Mouse (Mus musculus) embryonic facial prominence, embryonic 12.5 days (tissue): Measurements from ENCODE around the gene Tas2r131. TPM values are rescaled to one million over a fixed set of nuclear protein-coding genes. Genes with fewer than 3 reads are reported as not detected.
"Not testable (repeated sequence)": the region's sequence is repeated elsewhere in the genome, so short reads cannot be mapped to it uniquely, and the experiment has no call there.

Experiments used
- ATAC-seq: fragments of 200-750 bp; cut with Nextera tagmentation; 2 replicates; pipeline ENCODE4 v1.8.0; 2017; ENCODE audit not compliant: insufficient number of reproducible peaks, insufficient read depth, low FRiP score, low TSS enrichment
- H3K27ac ChIP-seq: fragments of 300-500 bp; sonication (generic); 2 replicates; pipeline ENCODE4 v1.5.1; 2016; ENCODE audit warnings: mild to moderate bottlenecking
- H3K27me3 ChIP-seq: fragments of 300-500 bp; sonication (generic); 2 replicates; pipeline ENCODE4 v1.6.1; 2016; ENCODE audit warnings: mild to moderate bottlenecking, moderate library complexity
- H3K36me3 ChIP-seq: fragments of 300-500 bp; sonication (generic); 2 replicates; pipeline ENCODE4 v1.6.1; 2016; ENCODE audit warnings: mild to moderate bottlenecking
- H3K4me1 ChIP-seq: fragments of 300-500 bp; sonication (generic); 2 replicates; pipeline ENCODE4 v1.6.1; 2016
- H3K4me2 ChIP-seq: fragments of 300-500 bp; sonication (generic); replicated peaks from 2 replicates; pipeline ENCODE4 v1.6.1; 2016; ENCODE audit warnings: mild to moderate bottlenecking, moderate library complexity
- H3K4me3 ChIP-seq: fragments of 300-500 bp; sonication (generic); 2 replicates; pipeline ENCODE4 v1.5.1; 2016; ENCODE audit warnings: mild to moderate bottlenecking
- H3K9ac ChIP-seq: fragments of 300-500 bp; sonication (generic); 2 replicates; pipeline ENCODE4 v1.6.1; 2016; ENCODE audit warnings: mild to moderate bottlenecking, moderate library complexity
- H3K9me3 ChIP-seq: fragments of 300-500 bp; sonication (generic); 2 replicates; pipeline ENCODE4 v1.6.1; 2016; ENCODE audit warnings: mild to moderate bottlenecking, moderate library complexity
- WGBS: fragments of 180-500 bp; shearing (Covaris S2); methylation state at CpG from one replicate; pipeline ENCODE4 v1.1.7; 2016; 5-methylcytosine and 5-hydroxymethylcytosine counted together
- polyA plus RNA-seq: library from polyadenylated mRNA; unstranded; fragments of >200 nt; fragmentation: Nextera tagmentation; extraction: Ambion mirVana; gene quantifications from 2 replicates; pipeline ENCODE4 v1.2.1, GENCODE M21; 2016

Gene Tas2r131
- not detected in 2 replicates for polyA plus RNA-seq

- H3K9ac ChIP-seq: no peak within 1 kb of the TSS
- no peak within 1 kb of the TSS for H3K27ac ChIP-seq
- ATAC-seq: no peak
- no peak within 1 kb of the TSS for H3K4me2 ChIP-seq
- no peaks in the 10 kb centered on the region for H3K9me3 ChIP-seq
- no peaks in the 10 kb centered on the region for H3K4me1 ChIP-seq
- no peaks in the 10 kb centered on the region for H3K27me3 ChIP-seq
- 68% methylated on average over 1 of the region's 1 CpGs for WGBS
- no peaks in the 10 kb centered on the region for H3K36me3 ChIP-seq
- no peak within 1 kb of the TSS for H3K4me3 ChIP-seq
Observed at GRCm38 (mm10) chr6:132957819-132958218, at the start of gene Tas2r131. TSS of gene Tas2r131 (minus strand) at chr6:132957919.

DNA sequence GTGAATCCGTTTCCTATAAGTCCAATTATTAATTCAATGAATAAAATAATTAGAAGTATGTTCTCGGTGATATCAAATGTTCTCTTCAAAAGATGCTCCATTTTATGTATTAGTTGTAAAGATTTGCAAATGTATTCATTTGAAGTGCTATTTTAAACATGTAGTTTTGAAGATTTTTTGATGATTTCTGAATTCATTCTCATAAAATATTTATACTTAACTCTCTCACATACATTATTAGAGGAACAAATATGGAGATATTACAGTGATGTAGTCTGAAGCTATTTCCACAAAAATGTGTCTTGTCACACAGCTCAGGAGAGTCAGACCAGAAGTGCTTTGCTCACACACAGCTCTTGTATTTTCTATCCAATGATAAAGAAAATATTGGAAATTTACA lies 23.1 kb upstream of the Tas2r131 start, which contains the start of gene Tas2r109:
Gene Tas2r109, minus strand, starts transcription at position 101 of the 400 bp plus-strand sequence.
- whole genome bisulfite sequencing: 73% methylated on average over 2 of the region's 2 CpGs
- no peak for ATAC-seq
- no peak within 1 kb of the TSS for H3K4me3 ChIP-seq
- no peaks in the 10 kb centered on the region for H3K4me1 ChIP-seq
- no peaks in the 10 kb centered on the region for H3K36me3 ChIP-seq
- no peaks in the 10 kb centered on the region for H3K9me3 ChIP-seq
- no peak within 1 kb of the TSS for H3K27ac ChIP-seq
- no peaks in the 10 kb centered on the region for H3K27me3 ChIP-seq
- no peak within 1 kb of the TSS for H3K4me2 ChIP-seq
- no peak within 1 kb of the TSS for H3K9ac ChIP-seq

GRCm38 (mm10) chr6:132950802-132951201 lies 6.9 kb downstream of the Tas2r131 start, which contains the start of gene Tas2r129:
TSS of gene Tas2r129 (plus strand) at chr6:132951102.
- Histone ChIP-seq H3K27ac (no peak within 1 kb of the TSS), H3K9me3 (no peaks in the 10 kb centered on the region), H3K4me2 (no peak within 1 kb of the TSS), H3K4me1 (no peaks in the 10 kb centered on the region), H3K9ac (no peak within 1 kb of the TSS), H3K36me3 (no peaks in the 10 kb centered on the region), H3K27me3 (no peaks in the 10 kb centered on the region), H3K4me3 (no peak within 1 kb of the TSS)
- WGBS: 80% methylated on average over 2 of the region's 2 CpGs
- no peak for ATAC-seq

GRCm38 (mm10) chr6:132941376-132941775 lies 16.3 kb downstream of the Tas2r131 start:
- H3K4me2 ChIP-seq, ATAC-seq, H3K36me3 ChIP-seq, H3K9me3 ChIP-seq, H3K4me1 ChIP-seq, H3K4me3 ChIP-seq, H3K27me3 ChIP-seq, H3K27ac ChIP-seq, H3K9ac ChIP-seq: not testable (repeated sequence)

DNA sequence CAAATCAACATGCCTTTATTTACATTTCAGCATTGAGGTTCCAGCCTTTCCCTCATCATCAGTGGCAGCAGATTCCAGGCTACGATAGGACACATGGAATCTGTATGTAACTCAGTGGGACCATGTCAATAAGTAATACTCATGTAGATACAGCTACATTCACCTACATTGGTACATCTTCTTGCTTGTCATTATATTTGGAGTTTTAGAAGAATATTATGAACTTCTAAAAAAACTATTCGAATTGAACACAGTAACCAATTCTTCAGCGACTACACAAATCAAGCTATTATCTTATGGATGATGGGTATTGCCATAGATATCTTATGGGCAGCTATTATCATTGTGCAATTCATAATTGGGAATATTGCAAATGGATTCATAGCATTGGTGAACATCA lies 48.4 kb downstream of the Tas2r131 start, which contains the start of gene Tas2r125:
Gene Tas2r125, plus strand, starts transcription at position 301 of the 400 bp plus-strand sequence.
- H3K9me3 ChIP-seq: no peaks in the 10 kb centered on the region
- H3K27me3 ChIP-seq: no peaks in the 10 kb centered on the region

More for the DNA sequence above, 48.4 kb downstream of the Tas2r131 start, which contains the start of gene Tas2r125:
- Histone ChIP-seq H3K36me3 (no peaks in the 10 kb centered on the region), H3K27ac (no peak within 1 kb of the TSS), H3K4me3 (no peak within 1 kb of the TSS), H3K4me1 (no peaks in the 10 kb centered on the region), H3K9ac (no peak within 1 kb of the TSS), H3K4me2 (no peak within 1 kb of the TSS)
- 86% methylated on average over 3 of the region's 3 CpGs for WGBS
- ATAC-seq: no peak

Other genes with a start within 250 kb of the Tas2r131 start
- gene Tas2r122, start 246.0 kb downstream of the Tas2r131 start, polyA plus RNA-seq: not detected in 2 replicates
- not detected in 2 replicates for gene Tas2r115, start 219.9 kb downstream of the Tas2r131 start, polyA plus RNA-seq
- not detected in 2 replicates for gene Tas2r124, start 203.2 kb downstream of the Tas2r131 start, polyA plus RNA-seq
- not detected in 2 replicates for gene Tas2r102, start 195.8 kb downstream of the Tas2r131 start, polyA plus RNA-seq
- not detected in 2 replicates for gene Tas2r136, start 179.8 kb downstream of the Tas2r131 start, polyA plus RNA-seq
- not detected in 2 replicates for gene Tas2r117, start 155.1 kb downstream of the Tas2r131 start, polyA plus RNA-seq
- not detected in 2 replicates for gene Tas2r123, start 110.8 kb downstream of the Tas2r131 start, polyA plus RNA-seq
- not detected in 2 replicates for gene Tas2r116, start 102.5 kb downstream of the Tas2r131 start, polyA plus RNA-seq
- gene Tas2r110, start 89.9 kb downstream of the Tas2r131 start, polyA plus RNA-seq: not detected in 2 replicates
- not detected in 2 replicates for gene Tas2r113, start 64.9 kb downstream of the Tas2r131 start, polyA plus RNA-seq
- gene Tas2r125, start 48.3 kb downstream of the Tas2r131 start, polyA plus RNA-seq: not detected in 2 replicates
- gene Tas2r129, start 6.8 kb downstream of the Tas2r131 start, polyA plus RNA-seq: not detected in 2 replicates
- not detected in 2 replicates for gene Tas2r109, start 23.0 kb upstream of the Tas2r131 start, polyA plus RNA-seq
- gene Tas2r103, start 79.2 kb upstream of the Tas2r131 start, polyA plus RNA-seq: not detected in 2 replicates
- not detected in 2 replicates for gene Tas2r140, start 97.9 kb upstream of the Tas2r131 start, polyA plus RNA-seq
- gene Smim10l1, start 147.0 kb upstream of the Tas2r131 start, polyA plus RNA-seq: 104 and 111 TPM in 2 replicates